Comparison of ENCODE assay signal across 14 mouse cellular contexts in genomic region chr1:37666587-37666986, GRCm38 (mm10). TPM values are rescaled to one million over a fixed set of nuclear protein-coding genes. Genes with fewer than 3 reads are reported as not detected.
DNase-seq lines count a peak whose midpoint lies in the region; ATAC-seq and TF ChIP-seq lines count a peak whose summit lies in the region.
"Had no signal": no experiment of that assay in that cellular context is flagged by ENCODE, and none has a peak within 500 bp of the region (broad histone marks: within the 10 kb centered on the region; RNA-seq: fewer than 3 reads in every experiment).

No protein-coding gene starts in this region.

- H3K4me2 ChIP-seq in kidney, embryonic 14.5 days (replicated peaks; ENCODE audit: low read depth, low read length) = no peak overlapping the region
- H3K4me2 ChIP-seq in intestine, embryonic 15.5 days (replicated peaks) = peak overlapping the region; percentile 56
- H3K4me2 ChIP-seq in stomach, embryonic 16.5 days (ENCODE audit: low read depth, low read length) = peak overlapping the region; percentile 51

- 41% methylated on average over 10 of the region's 10 CpGs for WGBS in kidney, adult 2 months
- whole genome bisulfite sequencing in kidney, embryonic 14.5 days = 41% methylated on average over 10 of the region's 10 CpGs
- WGBS in intestine, embryonic 15.5 days = 43% methylated on average over 10 of the region's 10 CpGs
- 37% methylated on average over 10 of the region's 10 CpGs for WGBS in lung, adult 2 months
- 43% methylated on average over 10 of the region's 10 CpGs for WGBS in stomach, embryonic 16.5 days

- no peaks in the 10 kb centered on the region for H3K36me3 ChIP-seq in kidney, adult 2 months (ENCODE audit: control insufficient read depth, insufficient read depth, low read length)
- no peaks in the 10 kb centered on the region for H3K36me3 ChIP-seq in kidney, embryonic 14.5 days (ENCODE audit: control insufficient read depth, insufficient read depth, low read length)
- H3K36me3 ChIP-seq in intestine, embryonic 15.5 days = no peaks in the 10 kb centered on the region
- H3K36me3 ChIP-seq in stomach, embryonic 16.5 days (ENCODE audit: control insufficient read depth, insufficient read depth, low read length) = no peaks in the 10 kb centered on the region
- H3K36me3 ChIP-seq: limb, embryonic 10.5 days had no signal

- no peak for ATAC-seq in kidney, embryonic 14.5 days (ENCODE audit: low FRiP score, low TSS enrichment)
- ATAC-seq in intestine, embryonic 15.5 days = peak; percentile 91
- ATAC-seq in stomach, embryonic 16.5 days (ENCODE audit: insufficient read depth, low FRiP score) = peak; percentile 85
- ATAC-seq: liver, postnatal 0 days had no signal

- H3K4me3 ChIP-seq in kidney, adult 2 months (ENCODE audit: insufficient read depth, low read depth, low read length) = no peak overlapping the region
- no peak overlapping the region for H3K4me3 ChIP-seq in kidney, embryonic 14.5 days (ENCODE audit: low read length)
- 0 out of 2 replicates have a peak overlapping the region, but pooled peaks have one; percentile 11 for H3K4me3 ChIP-seq in intestine, embryonic 15.5 days (replicated peaks)
- no peak overlapping the region for H3K4me3 ChIP-seq in lung, adult 2 months (replicated peaks; ENCODE audit: extremely low read depth, low read depth, low read length)
- H3K4me3 ChIP-seq in stomach, embryonic 16.5 days (replicated peaks; ENCODE audit: low read length) = peak overlapping the region; percentile 12; the same call in 1 of the 2 replicates
- H3K4me3 ChIP-seq: limb, embryonic 10.5 days had no signal

- no peak overlapping the region for H3K27ac ChIP-seq in kidney, adult 2 months (ENCODE audit: insufficient read depth, low read depth, low read length)
- H3K27ac ChIP-seq in kidney, embryonic 14.5 days (ENCODE audit: low read depth, low read length) = no peak overlapping the region
- H3K27ac ChIP-seq in intestine, embryonic 15.5 days = peak overlapping the region; percentile 82
- peak overlapping the region; percentile 80 for H3K27ac ChIP-seq in stomach, embryonic 16.5 days (ENCODE audit: low read length)
- H3K27ac ChIP-seq: limb, embryonic 10.5 days had no signal

- no peaks in the 10 kb centered on the region for H3K4me1 ChIP-seq in kidney, adult 2 months (ENCODE audit: control insufficient read depth, insufficient read depth, low read length)
- H3K4me1 ChIP-seq in kidney, embryonic 14.5 days (ENCODE audit: control insufficient read depth, insufficient read depth, low read length) = 0 out of 2 replicates have a peak, but pooled peaks cover 2% of the 10 kb centered on the region
- no peaks in the 10 kb centered on the region for H3K4me1 ChIP-seq in intestine, embryonic 15.5 days (replicated peaks)
- H3K4me1 ChIP-seq in lung, adult 2 months (ENCODE audit: control insufficient read depth, insufficient read depth, low read length) = no peaks in the 10 kb centered on the region
- no peaks in the 10 kb centered on the region for H3K4me1 ChIP-seq in stomach, embryonic 16.5 days (ENCODE audit: control insufficient read depth, insufficient read depth, low read length)

- no peaks in the 10 kb centered on the region for H3K27me3 ChIP-seq in kidney, adult 2 months (replicated peaks; ENCODE audit: control insufficient read depth, insufficient read depth, low read length)
- no peaks in the 10 kb centered on the region for H3K27me3 ChIP-seq in kidney, embryonic 14.5 days (ENCODE audit: control insufficient read depth, insufficient read depth, low read length)
- H3K27me3 ChIP-seq in intestine, embryonic 15.5 days (replicated peaks) = no peaks in the 10 kb centered on the region
- no peaks in the 10 kb centered on the region for H3K27me3 ChIP-seq in stomach, embryonic 16.5 days (ENCODE audit: control insufficient read depth, insufficient read depth, low read length)

- TF ChIP-seq CTCF in kidney, adult 2 months (conservative IDR thresholded peaks at IDR 0.05; ENCODE audit: insufficient read depth, insufficient read length, low read depth, low read length) = no peak
- TF ChIP-seq CTCF in lung, adult 2 months (IDR thresholded peaks at IDR 0.05; ENCODE audit: insufficient read depth, low read length) = no peak

- no peaks in the 10 kb centered on the region for H3K9me3 ChIP-seq in kidney, embryonic 14.5 days (ENCODE audit: control insufficient read depth, low read length)
- no peaks in the 10 kb centered on the region for H3K9me3 ChIP-seq in intestine, embryonic 15.5 days
- H3K9me3 ChIP-seq in stomach, embryonic 16.5 days (replicated peaks; ENCODE audit: control insufficient read depth, low read length) = no peaks in the 10 kb centered on the region
- H3K9me3 ChIP-seq: limb, embryonic 10.5 days had no signal

- no peak for TF ChIP-seq POLR2A in kidney, adult 2 months (IDR thresholded peaks at IDR 0.05; ENCODE audit: low read depth, low read length)
- TF ChIP-seq POLR2A in lung, adult 2 months (IDR thresholded peaks at IDR 0.05; ENCODE audit: borderline replicate concordance, extremely low read depth, low read depth, low read length) = no peak

- DNase-seq in kidney, adult 2 months = peak; percentile 57
- DNase-seq in lung, adult 2 months = peak; percentile 78
- no peak for DNase-seq in adrenal gland, adult 18-20 months (ENCODE audit: low spot score in 2 of 2)
- no peak for DNase-seq in Muller cell, postnatal 12 days (ENCODE audit: inconsistent ontology term)
- DNase-seq in spleen, postnatal 14 days (ENCODE audit: low spot score in 2 of 2) = no peak
- DNase-seq: adrenal gland, adult 8-10 months; heart, adult 18-20 months; heart, postnatal 4 days; liver, postnatal 0 days had no signal

- H3K9ac ChIP-seq in kidney, embryonic 14.5 days (ENCODE audit: low read depth, low read length) = no peak overlapping the region
- H3K9ac ChIP-seq in intestine, embryonic 15.5 days = no peak overlapping the region
- no peak overlapping the region for H3K9ac ChIP-seq in stomach, embryonic 16.5 days (ENCODE audit: low read length)
- H3K9ac ChIP-seq: liver, postnatal 0 days had no signal

RNA-seq across cellular contexts. Expression of gene 2010300C02Rik, which starts 53.3 kb away (rescaled TPM):
- 0.86 and 1.2 TPM in 2 replicates for polyA plus RNA-seq in kidney, adult 2 months (2012; rRNA removed)
- 1.1 and 1.6 TPM in 2 replicates for polyA plus RNA-seq in kidney, embryonic 14.5 days (2014; fragmentation: Nextera tagmentation; extraction: Ambion mirVana)
- polyA plus RNA-seq in intestine, embryonic 15.5 days (2015; fragmentation: Nextera tagmentation; extraction: Ambion mirVana) = 14.0 and 14.2 TPM in 2 replicates
- polyA plus RNA-seq in lung, adult 2 months (2012; rRNA removed) = 12.9 and 14.5 TPM in 2 replicates
- 10.3 and 11.9 TPM in 2 replicates for polyA plus RNA-seq in stomach, embryonic 16.5 days (2015; fragmentation: Nextera tagmentation; extraction: Ambion mirVana)
- 1 to 10 TPM; 2.1 to 3.5 TPM for total RNA-seq in adrenal gland, adult 18-20 months (2021)
- total RNA-seq: monocyte, adult 5-6 weeks had no signal

Comparison
In these comparisons a context has a peak if more than half of its experiments do, and no peak if none do; other contexts are left out.
1. DNase-seq: peak in kidney, adult 2 months (single experiment) and lung, adult 2 months (single experiment); none in adrenal gland, adult 18-20 months (0 of 2), Muller cell, postnatal 12 days (single experiment) and spleen, postnatal 14 days (0 of 2).
2. H3K27ac ChIP-seq: peak in intestine, embryonic 15.5 days (single experiment) and stomach, embryonic 16.5 days (single experiment); none in kidney, adult 2 months (single experiment) and kidney, embryonic 14.5 days (single experiment).
3. H3K4me3 ChIP-seq: peak in intestine, embryonic 15.5 days (single experiment) and stomach, embryonic 16.5 days (single experiment); none in kidney, adult 2 months (single experiment), kidney, embryonic 14.5 days (single experiment) and lung, adult 2 months (single experiment).